Mouse (Mus musculus) limb, embryonic 12.5 days (tissue): ENCODE measurements around the gene Fkbp5. TPM values are rescaled to one million over a fixed set of nuclear protein-coding genes. Genes with fewer than 3 reads are reported as not detected.

Experiments used
- ATAC-seq: fragments of 200-750 bp; cut with Nextera tagmentation; 2 replicates; pipeline ENCODE4 v1.8.0; 2017; ENCODE audit warnings: low read depth, moderate TSS enrichment; ENCODE audit not compliant: insufficient number of reproducible peaks, insufficient read depth, low FRiP score, low TSS enrichment
- H3K27ac ChIP-seq: fragments of 300-500 bp; sonication (generic); 2 replicates; pipeline ENCODE4 v1.5.1; 2016; ENCODE audit warnings: mild to moderate bottlenecking, moderate library complexity
- H3K27me3 ChIP-seq: fragments of 300-500 bp; sonication (generic); 2 replicates; pipeline ENCODE4 v1.6.1; 2016; ENCODE audit warnings: mild to moderate bottlenecking, moderate library complexity
- H3K36me3 ChIP-seq: fragments of 300-500 bp; sonication (generic); 2 replicates; pipeline ENCODE4 v1.6.1; 2016; ENCODE audit warnings: mild to moderate bottlenecking, moderate library complexity
- H3K4me1 ChIP-seq: fragments of 300-500 bp; sonication (generic); replicated peaks from 2 replicates; pipeline ENCODE4 v1.6.1; 2016
- H3K4me2 ChIP-seq: fragments of 300-500 bp; sonication (generic); 2 replicates; pipeline ENCODE4 v1.6.1; 2016; ENCODE audit warnings: mild to moderate bottlenecking, moderate library complexity
- H3K4me3 ChIP-seq: fragments of 300-500 bp; sonication (generic); replicated peaks from 2 replicates; pipeline ENCODE4 v1.5.1; 2016; ENCODE audit warnings: mild to moderate bottlenecking
- H3K9ac ChIP-seq: fragments of 300-500 bp; sonication (generic); replicated peaks from 2 replicates; pipeline ENCODE4 v1.6.1; 2016; ENCODE audit warnings: mild to moderate bottlenecking, moderate library complexity
- H3K9me3 ChIP-seq: fragments of 300-500 bp; sonication (generic); 2 replicates; pipeline ENCODE4 v1.6.1; 2016; ENCODE audit warnings: mild to moderate bottlenecking, moderate library complexity
- WGBS: fragments of 180-500 bp; shearing (Covaris S2); methylation state at CpG from one replicate; pipeline ENCODE4 v1.1.7; 2016; 5-methylcytosine and 5-hydroxymethylcytosine counted together
- polyA plus RNA-seq: library from polyadenylated mRNA; unstranded; fragments of >200 nt; fragmentation: Nextera tagmentation; extraction: Ambion mirVana; gene quantifications from 2 replicates; pipeline ENCODE4 v1.2.1, GENCODE M21; 2016

The Fkbp5 gene
- polyA plus RNA-seq, 1 experiment from 2014 or later = 42.4 TPM

- Histone ChIP-seq H3K4me2 (peak overlapping the region; percentile 49), H3K4me3 (0 out of 2 replicates have a peak overlapping the region, but pooled peaks have one; percentile 6), H3K9me3 (0 out of 2 replicates have a peak, but pooled peaks cover 7% of the 10 kb centered on the region), H3K27me3 (peaks cover 33% of the 10 kb centered on the region), H3K36me3 (0 out of 2 replicates have a peak, but pooled peaks cover 3% of the 10 kb centered on the region), H3K27ac (peak overlapping the region; percentile 53; the same call in 1 of the 2 replicates), H3K4me1 (peaks cover 27% of the 10 kb centered on the region), H3K9ac (peak overlapping the region; percentile 42)
- no peak for ATAC-seq
- WGBS = 7% methylated on average over 25 of the region's 25 CpGs
These were observed 125.5 kb downstream of the Fkbp5 start for GRCm38 (mm10) chr17:28391568-28392432.

- no peak overlapping the region for H3K9ac ChIP-seq
- no peak for ATAC-seq
- no peak overlapping the region for H3K4me2 ChIP-seq
- WGBS = 84% methylated on average over 3 of the region's 3 CpGs
- H3K4me1 ChIP-seq = peaks cover 19% of the 10 kb centered on the region
- peaks cover 43% of the 10 kb centered on the region for H3K27me3 ChIP-seq
- H3K9me3 ChIP-seq = 0 out of 2 replicates have a peak, but pooled peaks cover 7% of the 10 kb centered on the region
- H3K27ac ChIP-seq = 0 out of 2 replicates have a peak overlapping the region, but pooled peaks have one; percentile 4
- no peak overlapping the region for H3K4me3 ChIP-seq
- H3K36me3 ChIP-seq = no peaks in the 10 kb centered on the region
These were observed 128.8 kb downstream of the Fkbp5 start for GRCm38 (mm10) chr17:28388534-28388933.

- no peak for ATAC-seq
- Histone ChIP-seq H3K9me3 (0 out of 2 replicates have a peak, but pooled peaks cover 7% of the 10 kb centered on the region), H3K4me1 (peaks cover 6% of the 10 kb centered on the region; the same call in 1 of the 2 replicates), H3K36me3 (no peaks in the 10 kb centered on the region), H3K9ac (no peak overlapping the region), H3K4me2 (peak overlapping the region; percentile 46), H3K4me3 (peak overlapping the region; percentile 13), H3K27me3 (peaks cover 39% of the 10 kb centered on the region), H3K27ac (no peak overlapping the region)
- WGBS = 3% methylated on average over 23 of the region's 23 CpGs
These were observed 131.0 kb downstream of the Fkbp5 start for GRCm38 (mm10) chr17:28386150-28386905.

- Histone ChIP-seq H3K36me3 (no peaks in the 10 kb centered on the region), H3K4me2 (no peak overlapping the region), H3K27me3 (peaks cover 33% of the 10 kb centered on the region), H3K4me3 (no peak overlapping the region), H3K9ac (no peak overlapping the region), H3K9me3 (0 out of 2 replicates have a peak, but pooled peaks cover 7% of the 10 kb centered on the region), H3K4me1 (peaks cover 8% of the 10 kb centered on the region; the same call in 1 of the 2 replicates), H3K27ac (no peak overlapping the region)
- no peak for ATAC-seq
- WGBS = 70% methylated on average over 4 of the region's 4 CpGs
These were observed 133.0 kb downstream of the Fkbp5 start for GRCm38 (mm10) chr17:28384298-28384697.

- no peak overlapping the region for H3K27ac ChIP-seq
- WGBS = 5% methylated on average over 6 of the region's 6 CpGs
These were observed 137.1 kb downstream of the Fkbp5 start for GRCm38 (mm10) chr17:28380255-28380654.

GRCm38 (mm10) chr17:28375592-28376061 lies 141.7 kb downstream of the Fkbp5 start:
- ATAC-seq = no peak
- Histone ChIP-seq H3K36me3 (no peaks in the 10 kb centered on the region), H3K9me3 (no peaks in the 10 kb centered on the region), H3K4me2 (no peak overlapping the region), H3K27me3 (peaks cover 40% of the 10 kb centered on the region), H3K9ac (no peak overlapping the region), H3K4me1 (0 out of 2 replicates have a peak, but pooled peaks cover 9% of the 10 kb centered on the region), H3K27ac (no peak overlapping the region), H3K4me3 (no peak overlapping the region)
- WGBS = 12% methylated on average over 17 of the region's 17 CpGs

More at GRCm38 (mm10) chr17:28380255-28380654, 137.1 kb downstream of the Fkbp5 start:
- H3K4me1 ChIP-seq = 0 out of 2 replicates have a peak, but pooled peaks cover 9% of the 10 kb centered on the region
- no peaks in the 10 kb centered on the region for H3K9me3 ChIP-seq
- no peak for ATAC-seq
- no peak overlapping the region for H3K4me3 ChIP-seq
- no peaks in the 10 kb centered on the region for H3K36me3 ChIP-seq
- H3K27me3 ChIP-seq = peaks cover 22% of the 10 kb centered on the region
- H3K4me2 ChIP-seq = no peak overlapping the region
- H3K9ac ChIP-seq = no peak overlapping the region

- no peak for ATAC-seq
- Histone ChIP-seq H3K27me3 (peaks cover 40% of the 10 kb centered on the region), H3K4me1 (0 out of 2 replicates have a peak, but pooled peaks cover 5% of the 10 kb centered on the region), H3K36me3 (no peaks in the 10 kb centered on the region), H3K27ac (no peak overlapping the region), H3K9me3 (no peaks in the 10 kb centered on the region), H3K4me2 (no peak overlapping the region), H3K9ac (no peak overlapping the region), H3K4me3 (no peak overlapping the region)
- 14% methylated on average over 16 of the region's 16 CpGs for WGBS
These were observed 142.8 kb downstream of the Fkbp5 start for GRCm38 (mm10) chr17:28374494-28374893.

- ATAC-seq = no peak
- H3K4me1 ChIP-seq = 0 out of 2 replicates have a peak, but pooled peaks cover 5% of the 10 kb centered on the region
These were observed 143.5 kb downstream of the Fkbp5 start for GRCm38 (mm10) chr17:28373821-28374220.

GRCm38 (mm10) chr17:28371941-28372340 lies 145.4 kb downstream of the Fkbp5 start:
- H3K4me1 ChIP-seq = peaks cover 5% of the 10 kb centered on the region; the same call in 1 of the 2 replicates
- no peaks in the 10 kb centered on the region for H3K9me3 ChIP-seq
- no peak overlapping the region for H3K4me3 ChIP-seq
- no peak overlapping the region for H3K4me2 ChIP-seq
- no peak overlapping the region for H3K9ac ChIP-seq
- 75% methylated on average over 1 of the region's 1 CpGs for WGBS
- no peak for ATAC-seq
- H3K27ac ChIP-seq = no peak overlapping the region
- H3K36me3 ChIP-seq = no peaks in the 10 kb centered on the region
- peaks cover 34% of the 10 kb centered on the region for H3K27me3 ChIP-seq

More at GRCm38 (mm10) chr17:28373821-28374220, 143.5 kb downstream of the Fkbp5 start:
- Histone ChIP-seq H3K27ac (no peak overlapping the region), H3K27me3 (peaks cover 40% of the 10 kb centered on the region), H3K4me3 (no peak overlapping the region), H3K9me3 (no peaks in the 10 kb centered on the region), H3K4me2 (no peak overlapping the region), H3K9ac (no peak overlapping the region), H3K36me3 (no peaks in the 10 kb centered on the region)
- WGBS = 19% methylated on average over 10 of the region's 10 CpGs

- Histone ChIP-seq H3K4me3 (no peak overlapping the region), H3K9me3 (no peaks in the 10 kb centered on the region), H3K36me3 (no peaks in the 10 kb centered on the region), H3K27ac (no peak overlapping the region), H3K4me1 (peaks cover 5% of the 10 kb centered on the region; the same call in 1 of the 2 replicates), H3K27me3 (peaks cover 29% of the 10 kb centered on the region), H3K4me2 (no peak overlapping the region), H3K9ac (no peak overlapping the region)
- ATAC-seq = no peak
- 66% methylated on average over 2 of the region's 2 CpGs for WGBS
These were observed 146.0 kb downstream of the Fkbp5 start for GRCm38 (mm10) chr17:28371286-28371685.
